Mouse (Mus musculus) embryonic fibroblast, embryonic 13.5 days (primary cell): ENCODE measurements around the gene Anks3. TPM values are rescaled to one million over a fixed set of nuclear protein-coding genes. Genes with fewer than 3 reads are reported as not detected.

ENCODE experiments used
- H3K27ac ChIP-seq: 2 replicates; pipeline ENCODE4 v1.5.1; 2012; ENCODE audit warnings: low read length, control low read depth, inconsistent platforms; ENCODE audit not compliant: insufficient read depth
- H3K4me1 ChIP-seq: 2 replicates; pipeline ENCODE4 v1.6.1; 2011; ENCODE audit warnings: low read length; ENCODE audit not compliant: control insufficient read depth, insufficient read depth
- H3K4me3 ChIP-seq: 2 replicates; pipeline ENCODE4 v1.5.1; 2011; ENCODE audit warnings: mild to moderate bottlenecking, control low read depth, low read length; ENCODE audit not compliant: insufficient read depth
- CTCF ChIP-seq: IDR thresholded peaks from 2 replicates; pipeline ENCODE4 v1.5.1; 2011; ENCODE audit warnings: mild to moderate bottlenecking, control low read depth, low read length, moderate library complexity, borderline replicate concordance; ENCODE audit not compliant: insufficient read depth
- POLR2A ChIP-seq: IDR thresholded peaks from 2 replicates; pipeline ENCODE4 v1.6.1; 2011; ENCODE audit warnings: low read depth, mild to moderate bottlenecking, control low read depth, low read length, moderate library complexity
- polyA plus RNA-seq: library from polyadenylated mRNA; stranded (reverse); fragments of >200 nt; gene quantifications from 2 replicates; pipeline ENCODE4 v1.2.4, GENCODE M21; 2011; ENCODE audit warnings: low read depth; ENCODE audit not compliant: missing spikeins, insufficient read length

Anks3 gene
- polyA plus RNA-seq, 1 experiment: 41.4 TPM

- no peak overlapping the region for H3K4me3 ChIP-seq
- no peaks in the 10 kb centered on the region for H3K4me1 ChIP-seq
- TF ChIP-seq CTCF (no peak), POLR2A (no peak)
- H3K27ac ChIP-seq: no peak overlapping the region
Observed at GRCm38 (mm10) chr16:4998984-4999383, 35.0 kb upstream of the Anks3 start.

- H3K4me3 ChIP-seq: no peak within 1 kb of the TSS
- H3K4me1 ChIP-seq: no peaks in the 10 kb centered on the region
Observed at GRCm38 (mm10) chr16:4997553-4997952, 33.5 kb upstream of the Anks3 start, which contains the start of gene Sept12. Gene Sept12, minus strand, starts transcription at chr16:4997852.

GRCm38 (mm10) chr16:4993276-4993675 lies 29.3 kb upstream of the Anks3 start:
- TF ChIP-seq POLR2A: no peak
- TF ChIP-seq CTCF: no peak
- H3K4me3 ChIP-seq: no peak overlapping the region
- no peak overlapping the region for H3K27ac ChIP-seq
- H3K4me1 ChIP-seq: no peaks in the 10 kb centered on the region

More at GRCm38 (mm10) chr16:4997553-4997952, 33.5 kb upstream of the Anks3 start, which contains the start of gene Sept12:
- TF ChIP-seq POLR2A (no peak), CTCF (no peak)
- no peak within 1 kb of the TSS for H3K27ac ChIP-seq

- Histone ChIP-seq H3K4me1 (no peaks in the 10 kb centered on the region), H3K4me3 (no peak overlapping the region), H3K27ac (no peak overlapping the region)
- TF ChIP-seq CTCF (no peak), POLR2A (no peak)
Observed at GRCm38 (mm10) chr16:4984717-4985116, 20.7 kb upstream of the Anks3 start.

GRCm38 (mm10) chr16:4979755-4980380 lies 15.9 kb upstream of the Anks3 start:
- Histone ChIP-seq H3K4me1 (no peaks in the 10 kb centered on the region), H3K27ac (no peak overlapping the region), H3K4me3 (no peak overlapping the region)
- 0 out of 2 replicates have a peak, but pooled peaks have one; percentile 14 for TF ChIP-seq CTCF
- TF ChIP-seq POLR2A: no peak

GRCm38 (mm10) chr16:4978275-4979051 lies 14.5 kb upstream of the Anks3 start:
- H3K4me1 ChIP-seq: no peaks in the 10 kb centered on the region
- no peak overlapping the region for H3K4me3 ChIP-seq
- TF ChIP-seq CTCF (no peak), POLR2A (no peak)
- H3K27ac ChIP-seq: no peak overlapping the region

GRCm38 (mm10) chr16:4976180-4976579 lies 12.2 kb upstream of the Anks3 start:
- TF ChIP-seq POLR2A: no peak
- TF ChIP-seq CTCF: no peak
- Histone ChIP-seq H3K4me1 (no peaks in the 10 kb centered on the region), H3K27ac (no peak overlapping the region), H3K4me3 (no peak overlapping the region)

GRCm38 (mm10) chr16:4974521-4974920 lies 10.5 kb upstream of the Anks3 start:
- no peak overlapping the region for H3K4me3 ChIP-seq
- TF ChIP-seq POLR2A (no peak), CTCF (no peak)
- no peak overlapping the region for H3K27ac ChIP-seq
- no peaks in the 10 kb centered on the region for H3K4me1 ChIP-seq

- H3K4me1 ChIP-seq: no peaks in the 10 kb centered on the region
- no peak for TF ChIP-seq CTCF
- no peak for TF ChIP-seq POLR2A
- no peak overlapping the region for H3K4me3 ChIP-seq
- H3K27ac ChIP-seq: no peak overlapping the region
Observed at GRCm38 (mm10) chr16:4971626-4972025, 7.6 kb upstream of the Anks3 start.

GRCm38 (mm10) chr16:4969055-4969843 lies 5.2 kb upstream of the Anks3 start:
- no peak overlapping the region for H3K27ac ChIP-seq
- H3K4me1 ChIP-seq: peaks cover 2% of the 10 kb centered on the region; the same call in 1 of the 2 replicates
- no peak overlapping the region for H3K4me3 ChIP-seq
- TF ChIP-seq POLR2A: no peak
- no peak for TF ChIP-seq CTCF
